Mouse (Mus musculus) olfactory bulb, adult 2 months (tissue): ENCODE data around the gene Ip6k1. TPM values are rescaled to one million over a fixed set of nuclear protein-coding genes. Genes with fewer than 3 reads are reported as not detected.

Source experiments
- H3K27ac ChIP-seq: fragments of 200-500 bp; 2 replicates; pipeline ENCODE4 v1.5.1; 2012; ENCODE audit warnings: low read depth, low read length; ENCODE audit not compliant: insufficient read depth
- H3K4me1 ChIP-seq: fragments of 200-500 bp; 2 replicates; pipeline ENCODE4 v1.6.1; 2012; ENCODE audit warnings: low read length; ENCODE audit not compliant: control insufficient read depth, insufficient read depth
- H3K4me3 ChIP-seq: fragments of 200-500 bp; 2 replicates; pipeline ENCODE4 v1.5.1; 2012; ENCODE audit warnings: mild to moderate bottlenecking, low read depth, low read length, moderate library complexity; ENCODE audit not compliant: insufficient read depth
- CTCF ChIP-seq: fragments of 200-500 bp; IDR thresholded peaks from 2 replicates; pipeline ENCODE4 v1.5.1; 2012; ENCODE audit warnings: low read depth, mild to moderate bottlenecking, low read length, moderate library complexity; ENCODE audit not compliant: insufficient read depth
- POLR2A ChIP-seq: fragments of 200-500 bp; IDR thresholded peaks from 2 replicates; pipeline ENCODE4 v1.6.1; 2012; ENCODE audit warnings: mild to moderate bottlenecking, low read depth, low read length, moderate library complexity; ENCODE audit not compliant: insufficient read depth
- WGBS: fragments of 180-500 bp; shearing (Covaris S2); methylation state at CpG from one replicate; pipeline ENCODE4 v1.1.7; 2018; 5-methylcytosine and 5-hydroxymethylcytosine counted together
- polyA plus RNA-seq: library from polyadenylated mRNA; stranded (reverse); fragments of >200 nt; gene quantifications from 2 replicates; pipeline ENCODE4 v1.2.4, GENCODE M21; 2012; ENCODE audit warnings: low replicate concordance; ENCODE audit not compliant: missing spikeins, insufficient read depth, insufficient read length

The Ip6k1 gene
- polyA plus RNA-seq, 1 experiment, result 406 TPM

GRCm38 (mm10) chr9:108053665-108054225 is 51.4 kb downstream of the Ip6k1 start:
- TF ChIP-seq POLR2A (no peak), CTCF (no peak)
- Histone ChIP-seq H3K4me3 (no peak overlapping the region), H3K4me1 (peaks cover 23% of the 10 kb centered on the region), H3K27ac (no peak overlapping the region)
- 89% methylated on average over 15 of the region's 15 CpGs for WGBS

DNA sequence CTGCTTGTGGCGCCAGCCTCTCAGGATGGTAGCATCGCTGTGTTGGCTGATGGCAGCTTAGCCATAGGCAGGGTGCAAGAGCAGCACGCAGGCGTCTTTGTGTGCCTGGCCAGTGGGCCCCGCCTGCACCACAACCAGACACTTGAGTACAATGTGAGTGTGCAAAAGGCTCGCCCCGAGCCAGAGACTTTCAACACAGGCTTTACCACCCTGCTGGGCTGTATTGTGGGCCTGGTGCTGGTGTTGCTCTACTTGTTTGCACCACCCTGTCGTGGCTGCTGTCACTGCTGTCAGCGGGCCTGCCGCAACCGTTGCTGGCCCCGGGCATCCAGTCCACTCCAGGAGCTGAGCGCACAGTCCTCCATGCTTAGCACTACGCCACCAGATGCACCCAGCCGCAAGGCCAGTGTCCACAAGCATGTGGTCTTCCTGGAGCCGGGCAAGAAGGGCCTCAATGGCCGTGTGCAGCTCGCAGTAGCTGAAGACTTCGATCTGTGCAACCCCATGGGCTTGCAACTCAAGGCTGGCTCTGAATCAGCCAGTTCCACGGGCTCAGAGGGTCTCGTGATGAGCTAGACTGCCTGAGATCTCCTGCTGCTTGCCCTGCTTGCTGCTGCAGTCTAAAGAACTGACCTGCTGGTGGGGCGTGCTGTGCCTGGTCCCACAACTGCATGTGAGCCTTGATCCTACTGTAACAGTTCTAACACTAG is 52.2 kb downstream of the Ip6k1 start:
- Histone ChIP-seq H3K4me1 (peaks cover 21% of the 10 kb centered on the region), H3K4me3 (no peak overlapping the region), H3K27ac (no peak overlapping the region)
- WGBS, result 89% methylated on average over 22 of the region's 22 CpGs
- no peak for TF ChIP-seq CTCF
- no peak for TF ChIP-seq POLR2A

- no peak for TF ChIP-seq POLR2A
- no peak for TF ChIP-seq CTCF
- no peak overlapping the region for H3K27ac ChIP-seq
- H3K4me1 ChIP-seq, result peaks cover 15% of the 10 kb centered on the region
- H3K4me3 ChIP-seq, result no peak overlapping the region
- 92% methylated on average over 1 of the region's 1 CpGs for WGBS
These were observed 52.8 kb downstream of the Ip6k1 start for GRCm38 (mm10) chr9:108055061-108055460.

DNA sequence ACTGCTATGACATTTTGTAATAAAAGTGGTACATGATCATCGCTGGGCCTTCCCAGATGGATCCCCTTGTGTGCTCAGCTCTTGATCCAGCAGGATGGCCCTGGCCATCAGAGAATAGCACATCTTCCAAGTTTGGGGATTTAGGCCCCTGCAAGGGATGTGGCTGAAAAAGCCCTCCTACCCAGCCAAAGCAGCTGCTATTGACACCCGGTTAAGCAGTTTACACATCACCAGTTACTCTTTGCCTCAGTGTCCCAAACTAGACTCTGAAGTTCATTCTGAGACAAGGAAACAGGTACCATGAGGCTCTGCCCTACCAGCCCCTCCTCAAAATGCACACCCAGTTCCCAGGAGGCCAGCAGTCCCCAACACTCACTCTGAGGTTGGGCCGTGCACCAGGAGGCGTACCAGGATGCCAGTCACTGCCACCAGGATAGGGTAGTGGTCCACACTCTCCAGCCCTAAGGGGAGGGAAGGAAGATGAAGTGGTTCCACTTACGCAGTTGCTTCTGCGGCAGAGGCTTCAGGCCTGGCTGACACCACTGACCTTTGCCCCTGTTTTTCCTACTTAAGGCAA is 53.4 kb downstream of the Ip6k1 start:
- H3K4me1 ChIP-seq, result peaks cover 11% of the 10 kb centered on the region
- WGBS, result 85% methylated on average over 6 of the region's 6 CpGs
- H3K4me3 ChIP-seq, result no peak overlapping the region
- no peak overlapping the region for H3K27ac ChIP-seq
- TF ChIP-seq POLR2A (no peak), CTCF (no peak)

GRCm38 (mm10) chr9:108056361-108057261 is 54.3 kb downstream of the Ip6k1 start:
- Histone ChIP-seq H3K4me3 (no peak overlapping the region), H3K27ac (no peak overlapping the region), H3K4me1 (peaks cover 8% of the 10 kb centered on the region)
- no peak for TF ChIP-seq CTCF
- TF ChIP-seq POLR2A, result no peak
- 80% methylated on average over 28 of the region's 28 CpGs for WGBS

GRCm38 (mm10) chr9:108057262-108057562 is 54.9 kb downstream of the Ip6k1 start:
- Histone ChIP-seq H3K4me3 (no peak overlapping the region), H3K27ac (no peak overlapping the region), H3K4me1 (peaks cover 8% of the 10 kb centered on the region)
- TF ChIP-seq CTCF (no peak), POLR2A (no peak)
- WGBS, result 82% methylated on average over 5 of the region's 5 CpGs

GRCm38 (mm10) chr9:108058291-108058690 is 56.0 kb downstream of the Ip6k1 start:
- H3K27ac ChIP-seq, result no peak overlapping the region
- no peak for TF ChIP-seq POLR2A
- no peak for TF ChIP-seq CTCF
- H3K4me1 ChIP-seq, result peaks cover 2% of the 10 kb centered on the region
- H3K4me3 ChIP-seq, result no peak overlapping the region
- 90% methylated on average over 9 of the region's 9 CpGs for WGBS

DNA sequence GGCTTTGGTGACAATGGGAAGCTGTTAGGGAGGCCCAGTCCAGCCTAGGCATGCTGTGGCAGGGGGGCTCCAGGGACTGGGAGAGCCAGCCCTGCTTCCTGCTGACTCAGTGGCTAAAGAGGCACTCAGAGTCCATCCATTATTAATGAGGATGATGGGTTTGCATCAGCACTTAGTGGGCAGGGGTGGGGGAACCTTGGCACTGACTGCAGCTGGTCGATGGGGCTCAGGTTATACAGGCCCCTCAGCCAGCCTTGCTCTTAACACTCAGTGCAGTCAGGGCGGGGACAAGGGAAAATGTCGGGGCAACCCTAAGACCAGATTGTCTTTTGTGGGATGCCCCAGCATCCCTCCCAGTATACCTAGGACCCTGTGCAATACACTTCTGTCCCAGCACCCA is 59.8 kb downstream of the Ip6k1 start:
- Histone ChIP-seq H3K4me3 (no peak overlapping the region), H3K27ac (no peak overlapping the region), H3K4me1 (no peaks in the 10 kb centered on the region)
- TF ChIP-seq CTCF (no peak), POLR2A (no peak)
- 82% methylated on average over 3 of the region's 3 CpGs for WGBS

DNA sequence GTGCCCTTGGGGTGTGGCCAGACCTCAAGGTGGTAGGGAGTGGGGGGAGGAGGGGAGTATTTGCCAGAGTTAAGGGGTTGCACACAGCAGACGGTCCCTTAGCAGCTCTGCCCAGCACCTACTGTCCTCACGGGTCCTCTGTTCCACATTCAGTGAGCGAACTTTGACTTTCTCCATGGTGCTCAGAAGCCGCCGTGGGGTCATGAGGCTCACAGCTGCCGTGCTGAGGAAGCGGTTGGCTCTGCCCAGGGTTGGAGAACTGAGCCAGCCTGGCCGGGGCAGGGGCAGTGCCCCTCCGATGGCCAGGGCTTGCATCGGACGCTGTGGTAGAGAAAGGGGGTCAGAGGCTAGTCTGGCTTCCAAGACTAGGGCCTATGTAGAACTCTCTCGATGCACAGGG is 61.1 kb downstream of the Ip6k1 start:
- H3K27ac ChIP-seq, result no peak overlapping the region
- TF ChIP-seq CTCF (no peak), POLR2A (no peak)
- no peak overlapping the region for H3K4me3 ChIP-seq
- 93% methylated on average over 12 of the region's 12 CpGs for WGBS
- H3K4me1 ChIP-seq, result peaks cover 3% of the 10 kb centered on the region
